Mouse (Mus musculus) B cell, adult 2 months (primary cell): ENCODE results near the gene Stx18.

Source experiments
- DNase-seq, 2 experiments: peaks; one replicate each; pipeline ENCODE4 v3.0.0; 2022

Stx18 gene

DNA sequence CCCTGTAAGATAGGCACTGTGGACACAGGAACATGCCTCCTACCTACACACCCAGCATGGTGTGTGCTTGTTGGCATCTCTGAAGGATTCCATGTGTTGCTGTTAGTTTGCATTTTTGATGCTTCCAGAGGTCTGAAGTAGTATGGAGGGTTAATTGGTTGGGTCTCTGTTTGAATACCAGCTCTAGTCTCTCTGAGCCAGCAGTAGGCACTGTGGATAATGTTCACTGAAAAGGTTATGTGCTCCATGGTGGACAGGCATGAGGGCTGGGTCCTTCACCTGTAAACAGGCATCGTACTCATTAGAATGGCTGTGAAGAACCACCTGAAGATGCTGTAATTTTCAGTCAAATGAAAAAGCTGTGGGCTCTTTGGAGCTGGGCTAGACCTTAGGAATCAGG is 41.9 kb downstream of the Stx18 start:
- DNase-seq, result no peak

DNA sequence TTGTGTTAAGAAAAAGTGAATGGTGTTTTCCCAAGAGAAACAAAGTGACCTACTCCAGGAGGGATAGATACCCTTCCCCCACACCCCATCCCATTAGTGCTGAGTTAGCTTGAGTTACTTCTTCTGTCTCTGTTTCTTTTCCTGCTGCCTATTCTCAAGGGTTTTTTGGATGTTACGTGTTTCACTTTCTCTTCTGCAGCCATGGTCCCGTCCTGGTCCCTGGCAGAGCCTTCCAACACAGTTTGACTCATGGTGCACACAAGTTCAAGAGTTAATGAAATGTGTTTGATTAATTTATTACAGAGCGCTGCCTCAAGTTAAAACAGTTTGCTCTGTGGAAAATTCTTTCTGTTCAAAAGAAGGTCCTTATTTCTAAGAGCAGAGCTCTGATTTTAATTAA is 44.0 kb downstream of the Stx18 start:
- DNase-seq, result no peak

DNA sequence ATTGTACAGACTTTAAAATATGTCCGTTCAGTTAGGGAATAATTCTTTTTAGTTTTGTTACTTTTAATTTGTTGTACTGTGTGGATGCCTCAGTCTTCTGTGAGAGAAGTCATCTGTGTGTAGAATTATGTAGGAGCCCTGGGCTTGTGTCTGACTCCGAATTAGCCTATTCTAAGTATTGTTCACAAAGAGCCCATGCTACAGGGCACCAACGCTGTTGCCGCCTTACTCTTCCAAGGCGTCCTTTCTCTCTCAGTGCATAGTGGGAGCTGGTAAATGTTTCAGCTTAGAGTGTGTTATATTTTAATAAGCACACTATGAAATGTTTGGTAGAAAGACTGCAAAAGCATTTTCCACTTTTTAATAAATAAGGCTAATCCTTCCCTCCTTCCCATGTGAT is 44.8 kb downstream of the Stx18 start:
- DNase-seq, result no peak

DNA sequence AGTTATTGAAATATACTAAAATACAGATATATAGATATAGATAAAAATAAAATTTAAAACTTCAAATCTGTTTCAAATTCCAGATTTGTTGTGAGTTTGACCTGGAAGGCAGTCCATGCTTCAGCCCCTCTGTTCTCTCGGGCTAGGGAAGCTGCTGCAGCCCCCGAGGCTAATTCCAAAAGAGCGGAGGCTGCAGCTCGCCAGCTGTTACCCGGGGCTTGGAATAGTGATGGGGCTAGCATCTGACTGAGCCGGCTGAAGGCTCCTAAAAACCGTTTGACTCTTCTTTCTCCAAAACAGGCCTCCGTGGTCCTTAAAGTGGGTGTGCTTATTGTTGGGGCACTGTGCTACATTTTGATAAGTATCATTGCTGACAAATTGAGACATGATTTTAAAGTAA is 46.1 kb downstream of the Stx18 start:
- no peak for DNase-seq

DNA sequence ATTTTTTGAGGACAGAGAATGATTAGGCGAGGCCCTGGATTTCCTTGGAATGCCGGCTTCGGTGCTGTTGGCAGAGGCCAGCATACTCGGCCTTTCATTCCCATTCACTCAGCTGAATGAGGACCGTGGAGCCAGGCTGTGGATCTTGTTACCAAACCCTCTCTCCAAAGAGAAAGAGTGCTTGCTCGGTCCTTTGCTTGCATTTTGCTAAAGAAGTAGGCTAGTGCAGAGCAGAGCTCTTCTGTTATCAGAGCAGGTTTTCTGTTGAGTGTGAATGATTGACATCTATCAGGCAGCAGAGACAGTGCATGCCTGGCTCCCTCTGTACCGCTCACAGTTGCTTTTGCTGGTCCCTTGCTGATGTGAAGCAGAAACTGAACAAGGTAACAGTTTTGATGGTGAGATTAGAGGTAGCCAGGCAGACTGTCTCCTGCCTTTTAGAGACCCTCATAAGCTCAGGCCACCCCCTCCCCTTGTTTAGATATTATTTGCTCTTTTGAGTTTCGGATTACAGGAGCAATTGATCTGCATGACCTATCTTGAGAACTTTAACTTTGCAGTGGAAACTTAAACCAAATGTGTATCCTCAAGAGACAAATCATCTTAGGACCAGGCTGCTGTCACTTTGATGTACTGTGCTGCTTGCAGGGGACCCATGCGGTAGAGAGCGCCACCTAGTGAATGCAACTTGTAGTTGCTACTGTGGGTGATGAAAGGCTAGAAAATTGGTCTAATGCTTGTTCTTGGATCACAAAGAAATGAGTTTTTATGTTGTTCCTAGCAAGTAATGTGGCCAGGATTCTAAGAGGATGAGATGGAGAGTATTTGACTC is 47.2 kb downstream of the Stx18 start:
- DNase-seq, result peak; percentile 37 to 50

DNA sequence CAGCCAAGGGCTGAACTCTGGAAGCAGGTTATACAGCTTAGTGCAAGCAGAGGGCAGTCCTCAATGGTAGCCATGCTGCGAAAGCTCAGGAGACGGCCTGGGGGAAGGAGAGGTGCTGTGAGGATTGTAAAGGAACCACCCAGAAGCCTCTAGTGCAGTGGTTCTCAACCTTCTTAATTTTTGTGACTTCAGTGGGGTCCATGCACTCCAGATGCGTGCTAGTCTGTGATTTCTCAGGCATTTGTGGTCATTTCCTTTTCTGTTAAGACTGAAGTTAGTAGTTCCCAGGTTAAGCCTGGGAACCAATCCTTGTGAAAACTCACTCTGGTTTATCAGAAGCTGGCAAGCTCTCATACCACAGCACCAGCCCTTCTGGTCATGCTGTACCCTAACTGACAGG is 51.6 kb downstream of the Stx18 start:
- no peak for DNase-seq

DNA sequence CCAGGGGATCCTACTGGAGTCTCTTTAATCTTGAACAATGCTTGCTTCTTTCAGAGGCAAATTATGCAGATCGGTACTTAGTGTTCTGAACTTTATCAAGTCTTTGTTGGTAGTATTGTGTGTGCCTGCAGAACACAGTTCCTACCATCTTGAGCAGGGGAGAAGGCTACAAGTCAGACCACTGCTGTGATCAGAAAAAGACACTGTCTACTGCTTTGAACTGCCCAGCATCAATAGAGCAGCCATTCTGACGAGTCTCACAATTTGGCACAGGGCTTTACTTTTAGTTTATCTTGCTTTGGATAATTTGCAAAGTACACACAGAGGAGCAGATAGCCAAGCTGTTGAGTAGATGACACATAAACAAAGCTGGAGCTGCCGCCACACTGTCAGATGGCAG is 52.0 kb downstream of the Stx18 start:
- no peak for DNase-seq

DNA sequence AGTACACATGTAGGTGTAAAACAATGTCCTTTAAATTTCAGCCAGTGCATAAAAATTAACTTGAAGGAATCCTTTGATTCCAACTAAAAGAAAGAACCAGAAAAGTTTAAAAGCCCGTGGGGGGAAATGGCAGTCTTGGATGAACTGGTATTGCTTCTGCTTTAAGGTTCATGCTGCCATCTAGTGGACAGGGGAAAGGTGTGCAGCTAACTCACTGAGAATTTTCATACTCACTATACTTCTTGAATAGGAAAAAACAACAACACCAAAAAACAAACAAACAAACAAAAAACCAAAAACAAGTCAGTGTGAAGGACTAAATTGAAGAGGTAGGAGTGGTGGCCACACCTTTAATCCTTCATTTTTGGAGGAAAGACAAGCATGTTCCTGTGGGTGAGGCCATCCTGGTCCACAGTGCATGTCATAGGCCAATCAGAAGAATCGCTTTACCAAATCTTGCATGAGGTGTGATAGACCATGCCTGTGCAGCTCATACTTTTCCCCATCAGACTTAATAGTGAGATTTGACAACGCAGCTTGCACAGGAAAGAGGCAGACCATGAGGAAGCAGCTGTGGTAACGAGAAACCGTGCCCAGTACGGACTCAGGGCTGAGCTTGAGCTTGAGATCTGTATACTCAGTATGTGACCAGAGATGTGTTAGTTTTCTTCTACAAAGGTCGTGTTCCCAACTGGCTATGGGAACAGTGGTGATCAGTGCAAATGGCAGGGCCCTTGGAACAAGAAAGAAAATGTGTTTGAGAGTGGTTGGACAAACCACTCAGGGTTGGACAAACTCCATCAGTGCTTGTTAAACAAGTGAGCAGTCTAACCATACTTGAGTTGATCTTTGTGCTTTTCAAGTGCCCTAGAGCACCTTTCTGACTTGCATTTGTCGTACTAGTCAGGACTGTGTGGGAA is 52.8 kb downstream of the Stx18 start:
- DNase-seq, result peak; percentile 45 to 53

DNA sequence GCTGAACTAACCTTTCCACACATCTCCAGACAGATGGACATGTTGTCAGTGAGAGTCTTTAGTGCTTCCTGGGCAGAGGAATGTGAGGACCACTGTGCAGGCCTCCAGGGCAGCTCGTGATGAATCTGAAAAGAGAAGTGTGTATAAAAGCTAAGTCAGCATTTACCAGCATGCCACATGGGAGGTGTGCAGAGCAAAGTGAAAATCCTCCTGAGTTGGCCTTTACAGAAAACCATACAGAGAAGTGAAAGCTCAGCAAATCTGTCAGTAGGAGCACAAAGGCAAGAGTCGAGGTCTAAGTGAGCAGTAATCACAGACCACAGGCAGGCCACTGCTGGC is 53.4 kb downstream of the Stx18 start:
- DNase-seq, result no peak

DNA sequence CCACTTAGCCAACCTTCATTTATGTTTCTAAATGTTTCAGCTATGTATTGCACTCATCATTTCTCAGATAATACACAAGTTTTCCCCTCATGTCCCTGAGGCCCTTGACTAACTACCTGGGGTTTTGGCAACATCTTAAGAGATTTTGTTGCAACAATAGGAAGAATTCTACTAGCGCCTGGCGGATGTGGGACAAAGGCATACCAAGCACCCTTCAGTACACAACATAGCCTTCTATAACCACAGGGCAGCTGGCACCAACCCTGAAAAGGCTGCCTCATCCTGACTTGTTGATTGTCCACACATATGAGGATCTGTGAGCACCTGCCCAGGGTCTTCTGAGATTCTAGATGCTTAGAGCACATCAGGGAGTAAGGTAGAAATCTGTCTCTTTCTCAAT is 55.8 kb downstream of the Stx18 start:
- no peak for DNase-seq

DNA sequence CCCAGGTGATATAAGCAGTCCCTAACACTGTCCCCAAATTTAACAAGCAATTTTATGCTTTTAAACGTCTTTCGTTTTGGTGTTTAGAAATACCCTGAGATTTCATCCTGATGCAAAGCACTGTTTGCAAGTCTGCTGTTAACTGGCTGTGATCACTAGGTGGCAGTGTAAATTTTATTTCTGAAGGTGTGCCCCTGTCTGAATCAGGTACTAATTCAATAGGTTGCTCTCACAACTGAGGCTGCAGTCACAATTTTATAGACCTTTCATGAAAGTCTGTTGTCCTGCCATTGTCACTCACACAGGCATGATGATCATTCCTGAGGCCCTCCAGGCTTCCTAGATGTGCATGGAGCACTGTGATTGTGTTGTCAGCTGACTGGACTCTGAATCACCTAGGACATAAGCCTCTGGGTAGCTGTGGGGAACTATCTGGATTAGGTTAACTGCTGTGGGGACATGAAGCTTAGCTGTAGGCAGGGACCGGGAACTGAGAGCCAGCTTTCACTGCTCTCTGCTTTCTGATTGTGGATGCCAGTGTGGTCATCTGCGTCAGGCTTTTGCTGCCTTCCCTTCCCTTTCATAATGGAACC is 59.1 kb downstream of the Stx18 start:
- DNase-seq, result no peak

DNA sequence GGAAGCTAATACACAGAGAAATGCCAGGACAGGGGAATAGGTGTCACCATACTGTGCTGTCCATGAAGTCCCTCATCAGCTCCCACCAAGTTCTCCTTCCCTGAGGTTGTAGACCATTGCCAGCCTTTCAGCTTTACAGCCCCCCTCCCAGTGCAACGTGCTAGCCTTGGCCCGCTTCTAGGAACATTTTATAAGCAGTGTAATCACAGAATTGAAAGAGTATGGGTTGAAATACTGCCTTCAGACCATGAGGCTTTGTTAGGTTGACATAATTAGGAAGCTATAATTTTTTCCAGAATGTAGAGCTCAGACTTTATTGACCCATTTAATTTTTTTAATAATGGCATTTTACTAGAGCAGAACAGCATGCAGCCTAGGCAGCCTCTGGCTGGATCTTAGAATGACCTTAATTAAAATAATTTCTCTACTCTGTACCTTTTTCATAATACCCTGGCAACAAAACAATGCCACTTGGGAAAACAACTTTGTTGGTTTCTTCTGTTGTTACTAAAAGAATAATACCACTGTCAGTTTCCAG is 60.7 kb downstream of the Stx18 start:
- DNase-seq, result no peak

DNA sequence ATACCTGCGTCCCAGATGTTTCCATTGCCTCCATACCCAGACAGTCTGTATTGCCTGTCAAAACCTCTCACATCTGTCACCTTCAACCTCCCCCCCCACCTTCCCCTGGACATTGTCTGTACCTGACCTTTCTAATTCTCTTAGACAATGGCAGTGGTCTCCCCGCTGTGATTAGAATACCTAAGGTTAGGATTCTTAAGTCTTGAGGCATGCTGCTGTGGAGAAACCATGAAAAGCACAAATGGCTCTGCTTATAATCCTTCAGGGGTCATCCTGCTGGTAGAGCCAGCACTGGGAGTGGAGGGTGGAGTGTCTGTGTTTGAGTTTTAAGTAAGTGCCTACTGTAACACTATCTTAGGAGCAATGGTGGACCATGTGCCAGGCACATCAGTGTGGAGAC is 64.4 kb downstream of the Stx18 start:
- DNase-seq, result no peak

DNA sequence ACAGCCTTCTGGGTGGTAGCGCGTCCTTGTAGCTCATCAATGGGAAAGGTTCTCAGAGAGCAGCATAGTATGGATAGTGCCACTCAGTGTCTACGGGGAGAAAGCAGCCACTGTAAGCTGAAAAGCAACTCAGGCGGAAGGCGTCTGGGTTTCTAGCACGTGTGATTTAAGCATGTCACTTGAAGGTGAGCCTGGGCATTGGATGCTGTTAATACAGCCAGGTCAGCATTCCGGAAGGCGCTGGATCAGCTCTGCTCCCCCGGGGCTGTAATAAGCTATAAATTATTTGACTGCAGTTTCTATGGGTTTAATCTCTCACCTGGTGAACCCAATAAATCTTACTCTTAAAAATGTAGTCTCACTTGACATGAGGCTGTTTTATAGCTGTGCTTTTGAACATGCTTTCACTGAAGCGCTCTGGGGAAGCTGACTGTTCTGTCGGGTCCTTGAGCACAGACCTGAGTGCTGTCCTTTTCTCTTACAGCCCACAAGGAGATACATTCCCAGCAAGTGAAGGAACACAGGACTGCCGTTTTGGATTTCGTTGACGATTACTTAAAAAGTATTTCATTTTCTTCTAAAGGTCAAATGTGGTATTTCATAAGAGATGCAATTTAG is 67.6 kb downstream of the Stx18 start:
- no peak for DNase-seq

DNA sequence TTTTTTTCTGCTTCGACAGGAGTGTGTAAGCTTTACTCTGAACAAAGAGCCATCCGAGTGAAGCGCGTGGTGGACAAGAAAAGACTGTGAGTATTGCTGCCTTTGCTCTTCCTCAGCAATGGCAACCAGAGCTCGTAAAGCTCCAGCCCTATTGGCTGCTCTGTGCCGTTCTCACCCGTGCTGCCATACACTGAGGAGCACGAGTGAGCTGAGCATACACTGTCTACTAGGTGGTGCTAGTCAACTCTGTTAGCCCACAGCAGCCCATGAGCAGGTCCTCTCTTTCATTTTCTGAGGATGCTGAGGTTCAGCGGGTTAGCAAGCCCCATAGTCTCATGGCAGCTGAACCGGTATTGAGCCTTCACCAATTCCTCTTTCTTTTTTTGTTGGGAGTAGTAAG is 68.3 kb downstream of the Stx18 start:
- DNase-seq, result no peak

DNA sequence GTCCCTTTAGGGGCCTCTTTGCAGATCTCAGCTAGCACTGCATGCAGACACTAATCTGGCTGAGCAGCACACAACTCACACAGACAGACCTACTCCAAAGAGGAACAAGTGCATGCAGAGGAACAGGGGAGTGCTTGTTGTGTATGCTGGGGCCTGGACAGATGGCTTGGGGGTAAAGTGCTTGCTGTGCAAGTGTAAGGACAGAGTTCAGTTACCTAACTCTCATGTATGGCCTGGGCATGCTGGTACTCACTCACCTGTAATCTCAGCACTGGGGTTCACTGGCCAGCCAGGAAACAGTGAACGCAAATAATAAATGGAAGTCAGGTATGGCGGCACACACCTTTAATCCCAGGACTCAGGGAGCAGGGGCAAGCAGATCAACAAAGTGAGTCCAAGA is 76.0 kb downstream of the Stx18 start:
- DNase-seq, result no peak

DNA sequence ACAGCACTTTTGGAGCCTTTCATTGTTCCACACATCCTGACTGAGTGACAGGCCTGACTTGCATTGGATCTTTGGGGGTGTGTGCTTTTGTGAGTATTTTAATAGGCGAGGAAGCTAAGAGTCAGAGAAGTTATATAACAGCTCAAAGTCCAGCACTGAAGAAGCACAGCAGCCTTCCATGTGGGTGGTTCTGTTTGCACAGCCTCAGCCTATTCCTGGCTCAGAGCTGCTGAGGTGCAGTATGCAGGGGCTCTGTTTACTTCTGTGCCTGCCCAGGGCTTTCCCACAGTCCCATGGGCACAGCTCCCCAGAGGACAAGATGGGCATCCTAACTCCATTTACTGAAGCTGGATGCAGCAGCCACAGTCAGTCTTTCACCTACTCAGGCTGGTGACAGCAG is 78.5 kb downstream of the Stx18 start:
- DNase-seq, result no peak

DNA sequence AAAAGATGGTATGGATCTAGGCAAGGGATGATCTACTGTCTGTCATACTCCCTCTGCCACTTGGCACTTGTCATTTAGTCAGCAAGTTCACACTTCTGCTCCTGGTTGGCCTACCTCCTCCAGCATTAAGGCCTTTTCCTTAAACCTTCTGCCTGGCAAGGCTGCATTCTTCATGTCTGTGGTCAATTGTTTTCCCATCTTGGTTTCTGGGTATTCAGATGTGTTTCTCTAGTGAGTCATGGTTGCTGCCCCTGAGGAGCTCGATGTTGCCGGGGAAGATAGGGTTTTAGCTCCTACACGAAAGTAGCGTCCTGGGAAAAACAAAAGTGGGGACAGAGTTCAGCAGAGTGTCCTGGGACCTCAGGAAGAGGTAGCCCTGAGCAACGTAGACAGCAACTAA is 80.7 kb downstream of the Stx18 start:
- DNase-seq, result no peak

DNA sequence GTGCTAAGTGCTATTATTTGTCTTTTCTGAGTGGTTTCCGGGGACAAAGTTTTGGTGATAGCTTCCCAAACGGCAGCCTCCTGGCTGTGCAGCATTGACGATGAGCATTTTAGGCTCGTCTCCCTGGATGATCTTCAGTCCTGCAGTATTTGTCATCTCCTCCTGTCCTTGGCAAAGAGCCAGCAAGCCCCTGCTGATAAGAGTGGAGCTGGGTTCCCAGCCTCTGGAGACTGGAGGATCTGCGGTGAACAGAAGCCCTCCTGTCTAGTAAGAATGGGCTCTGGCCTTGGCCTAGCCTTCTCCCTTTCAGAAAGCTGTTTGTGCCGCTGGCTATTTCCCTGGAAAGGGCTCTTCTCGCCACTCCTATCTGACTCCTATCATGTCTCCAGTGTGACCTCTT is 83.2 kb downstream of the Stx18 start:
- DNase-seq, result no peak

DNA sequence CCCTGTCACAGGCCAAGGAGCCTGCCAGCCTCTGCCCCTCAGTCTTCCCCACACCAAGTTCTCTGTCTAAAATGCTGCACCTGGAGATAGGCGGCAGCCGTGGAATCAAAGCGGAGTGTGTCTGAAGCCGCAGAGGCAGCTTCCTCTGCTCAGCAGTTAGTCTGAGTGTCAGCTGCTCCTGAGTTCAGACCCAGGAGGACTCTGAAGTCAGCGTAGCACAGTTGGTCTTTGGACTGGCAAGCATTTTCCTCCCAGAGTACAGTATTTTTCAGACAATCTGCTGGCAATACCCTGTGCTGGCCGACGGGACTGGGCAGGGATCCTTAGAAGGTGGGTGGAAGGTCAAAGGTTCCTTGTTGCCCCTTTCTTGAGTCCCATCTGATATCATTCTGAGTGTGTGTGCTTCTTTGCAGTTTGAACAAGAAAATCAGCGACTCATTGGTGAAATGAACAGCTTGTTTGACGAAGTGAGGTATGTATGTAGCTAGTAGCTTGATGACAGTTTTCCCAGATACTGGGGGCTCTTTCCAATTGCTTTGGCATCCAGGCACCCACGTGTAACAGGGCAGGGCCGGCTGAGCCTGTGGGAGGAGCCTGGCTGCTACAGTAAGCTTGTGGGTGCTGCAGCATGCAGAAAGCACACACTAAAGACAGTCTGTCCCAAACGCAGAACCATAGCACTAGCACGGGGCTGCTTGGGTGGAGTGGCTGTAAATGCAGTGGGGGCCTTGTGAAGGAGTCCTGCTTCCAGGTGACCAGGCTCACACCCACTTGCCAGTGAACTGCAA is 88.2 kb downstream of the Stx18 start:
- no peak for DNase-seq

DNA sequence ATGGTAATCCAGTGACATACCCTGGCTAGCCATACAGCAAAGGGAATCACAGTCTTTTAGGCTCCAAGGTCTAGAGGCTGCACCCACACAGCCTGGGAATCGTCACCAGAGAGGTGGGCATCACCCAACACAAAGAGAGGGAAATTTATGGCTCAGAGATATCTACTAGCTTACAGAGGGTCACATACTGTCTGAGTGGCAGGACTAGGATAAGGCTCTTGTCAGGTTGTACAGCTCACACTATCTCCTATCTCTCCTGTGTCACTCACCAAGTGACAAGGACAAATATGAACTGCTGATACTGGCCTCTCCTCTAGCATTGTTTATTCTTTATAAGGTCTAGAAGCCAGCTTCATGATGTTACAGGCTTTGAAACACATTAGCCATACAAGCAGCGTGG is 90.8 kb downstream of the Stx18 start:
- no peak for DNase-seq

DNA sequence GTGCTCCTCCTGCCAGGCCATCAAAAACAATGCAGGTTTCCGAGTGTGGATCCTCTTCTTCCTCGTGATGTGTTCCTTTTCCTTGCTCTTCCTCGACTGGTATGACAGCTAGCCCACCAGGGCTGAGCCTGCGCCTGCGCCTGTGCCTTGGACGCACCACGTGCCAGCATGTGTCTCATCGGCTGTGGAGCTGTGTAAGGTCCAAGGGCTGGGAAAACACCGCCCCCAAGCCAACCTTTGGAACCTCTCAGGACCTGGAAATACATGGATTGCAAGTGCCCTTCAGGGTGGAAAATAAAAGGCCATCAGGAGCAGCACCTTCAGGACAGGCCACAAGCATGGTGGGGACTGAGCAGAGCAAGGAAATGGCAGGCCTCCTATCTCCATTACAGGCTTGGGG is 97.7 kb downstream of the Stx18 start:
- no peak for DNase-seq
